Mouse (Mus musculus) effector memory CD4-positive, alpha-beta T cell, adult 7 months (primary cell): Measurements from ENCODE around the gene Gm17078. TPM values are rescaled to one million over a fixed set of nuclear protein-coding genes. Genes with fewer than 3 reads are reported as not detected.

Experiments
- polyA plus RNA-seq: library from polyadenylated mRNA; unstranded; fragments of 100-300 nt; shearing (Covaris generic); gene quantifications from one replicate; pipeline ENCODE4 v1.2.1, GENCODE M21; 2017

Gm17078 gene
- polyA plus RNA-seq: not detected

DNA sequence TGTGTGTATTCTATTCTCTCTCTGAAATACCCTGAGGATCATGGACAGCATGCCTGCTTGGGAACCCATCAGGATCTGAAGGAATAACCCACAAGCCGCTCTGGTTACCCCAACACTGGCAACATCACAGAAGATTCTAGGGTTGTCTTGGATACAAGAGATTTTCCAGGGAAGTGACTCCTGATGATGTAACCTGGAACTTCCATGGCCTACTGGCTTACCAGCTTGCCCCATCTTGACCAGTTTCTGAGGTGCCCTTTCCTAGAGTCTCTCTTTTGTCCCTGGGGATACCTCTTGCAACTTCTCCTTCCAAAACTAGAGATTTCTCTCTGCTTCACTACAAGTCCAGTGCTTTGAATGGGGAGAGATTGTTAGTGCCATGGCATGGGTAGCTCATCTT lies at the start of gene Gm17078:
Gm17078 (minus strand) TSS at position 101 of the 400 bp plus-strand sequence.

DNA sequence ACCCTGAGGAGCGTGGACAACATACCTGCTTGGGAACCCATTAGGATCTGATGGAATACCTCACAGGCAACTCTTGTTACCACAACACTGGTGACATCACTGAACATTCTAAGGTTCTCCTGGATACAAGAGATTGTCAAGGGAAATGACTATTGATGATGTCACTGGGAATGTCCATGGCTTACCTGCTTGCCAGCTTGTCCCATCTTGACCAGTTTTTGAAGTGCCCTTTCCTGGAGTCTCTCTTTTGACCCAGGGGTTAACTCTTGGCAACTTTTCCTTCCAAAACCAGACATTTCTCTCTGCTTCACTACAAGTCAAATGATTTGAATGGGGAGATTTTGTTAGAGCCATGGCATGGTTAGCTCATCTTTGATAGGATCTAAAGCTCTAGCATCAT lies 24.5 kb upstream of the Gm17078 start, which contains the start of gene Gm4181:
Gm4181 (minus strand) TSS at position 101 of the 400 bp plus-strand sequence.

DNA sequence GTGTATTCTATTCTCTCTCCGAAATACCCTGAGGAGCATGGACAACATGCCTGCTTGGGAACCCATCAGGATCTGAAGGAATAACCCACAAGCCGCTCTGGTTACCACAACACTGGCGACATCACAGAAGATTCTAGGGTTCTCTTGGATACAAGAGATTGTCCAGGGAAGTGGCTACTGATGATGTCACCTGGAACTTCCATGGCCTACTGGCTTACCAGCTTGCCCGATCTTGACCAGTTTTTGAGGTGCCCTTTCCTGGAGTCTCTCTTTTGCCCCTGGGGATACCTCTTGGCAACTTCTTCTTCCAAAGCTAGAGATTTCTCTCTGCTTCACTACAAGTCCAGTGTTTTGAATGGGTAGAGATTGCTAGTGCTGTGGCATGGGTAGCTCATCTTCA lies 19.1 kb downstream of the Gm17078 start, which contains the start of gene Gm17174:
Gm17174 (minus strand) TSS at position 101 of the 400 bp plus-strand sequence.

DNA sequence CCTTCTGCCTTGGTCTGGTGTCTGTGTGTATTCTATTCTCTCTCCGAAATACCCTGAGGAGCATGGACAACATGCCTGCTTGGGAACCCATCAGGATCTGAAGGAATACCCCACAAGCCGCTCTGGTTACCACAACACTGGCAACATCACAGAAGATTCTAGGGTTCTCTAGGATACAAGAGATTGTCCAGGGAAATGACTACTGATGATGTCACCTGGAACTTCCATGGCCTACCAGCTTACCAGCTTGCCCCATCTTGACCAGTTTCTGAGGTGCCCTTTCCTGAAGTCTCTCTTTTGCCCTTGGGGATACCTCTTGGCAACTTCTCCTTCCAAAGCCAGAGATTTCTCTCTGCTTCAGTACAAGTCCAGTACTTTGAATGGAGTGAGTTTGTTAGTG lies 37.1 kb downstream of the Gm17078 start, which contains the start of gene Gm17175:
Gm17175 (minus strand) TSS at position 101 of the 400 bp plus-strand sequence.

Other genes with a start within 250 kb of the Gm17078 start
- not detected for gene Gm7247, start 249.6 kb downstream of the Gm17078 start, polyA plus RNA-seq
- not detected for gene Vmn2r88, start 200.5 kb downstream of the Gm17078 start, polyA plus RNA-seq
- 0.23 TPM for gene Vmn2r89, start 159.5 kb downstream of the Gm17078 start, polyA plus RNA-seq
- not detected for gene Gm5622, start 58.5 kb downstream of the Gm17078 start, polyA plus RNA-seq
- gene Gm17175, start 37.2 kb downstream of the Gm17078 start, polyA plus RNA-seq: not detected
- gene Gm17174, start 19.2 kb downstream of the Gm17078 start, polyA plus RNA-seq: not detected
- gene Gm4181, start 24.4 kb upstream of the Gm17078 start, polyA plus RNA-seq: not detected
- gene Gm17079, start 84.2 kb upstream of the Gm17078 start, polyA plus RNA-seq: not detected
- gene Gm5800, start 105.9 kb upstream of the Gm17078 start, polyA plus RNA-seq: not detected
- gene Ang4, start 162.3 kb upstream of the Gm17078 start, polyA plus RNA-seq: not detected
- not detected for gene AY358078, start 188.7 kb upstream of the Gm17078 start, polyA plus RNA-seq
- 0.59 TPM for gene Ear6, start 242.4 kb upstream of the Gm17078 start, polyA plus RNA-seq